Mouse (Mus musculus) neural tube, embryonic 12.5 days (tissue): Measurements from ENCODE around the gene Hip1. TPM values are rescaled to one million over a fixed set of nuclear protein-coding genes. Genes with fewer than 3 reads are reported as not detected.
A peak's percentile ranks its signal among the peaks of the same experiment; 100 is the strongest.

ENCODE experiments used
- ATAC-seq: fragments of 200-750 bp; cut with Nextera tagmentation; 2 replicates; pipeline ENCODE4 v1.8.0; 2017; ENCODE audit warnings: low read depth, mild to moderate bottlenecking, moderate TSS enrichment, moderate library complexity; ENCODE audit not compliant: low FRiP score
- H3K27ac ChIP-seq: fragments of 300-500 bp; sonication (generic); 2 replicates; pipeline ENCODE4 v1.5.1; 2016
- H3K27me3 ChIP-seq: fragments of 300-500 bp; sonication (generic); replicated peaks from 2 replicates; pipeline ENCODE4 v1.6.1; 2016; ENCODE audit warnings: mild to moderate bottlenecking
- H3K36me3 ChIP-seq: fragments of 300-500 bp; sonication (generic); 2 replicates; pipeline ENCODE4 v1.6.1; 2016; ENCODE audit warnings: mild to moderate bottlenecking
- H3K4me1 ChIP-seq: fragments of 300-500 bp; sonication (generic); 2 replicates; pipeline ENCODE4 v1.6.1; 2016
- H3K4me2 ChIP-seq: fragments of 300-500 bp; sonication (generic); replicated peaks from 2 replicates; pipeline ENCODE4 v1.6.1; 2016; ENCODE audit warnings: mild to moderate bottlenecking
- H3K4me3 ChIP-seq: fragments of 300-500 bp; sonication (generic); 2 replicates; pipeline ENCODE4 v1.5.1; 2016
- H3K9ac ChIP-seq: fragments of 300-500 bp; sonication (generic); 2 replicates; pipeline ENCODE4 v1.6.1; 2016; ENCODE audit warnings: mild to moderate bottlenecking
- H3K9me3 ChIP-seq: fragments of 300-500 bp; sonication (generic); 2 replicates; pipeline ENCODE4 v1.6.1; 2016; ENCODE audit warnings: mild to moderate bottlenecking
- WGBS: fragments of 180-500 bp; shearing (Covaris S2); methylation state at CpG from one replicate; pipeline ENCODE4 v1.1.7; 2016; 5-methylcytosine and 5-hydroxymethylcytosine counted together
- polyA plus RNA-seq: library from polyadenylated mRNA; unstranded; fragments of >200 nt; fragmentation: Nextera tagmentation; extraction: Ambion mirVana; gene quantifications from 2 replicates; pipeline ENCODE4 v1.2.1, GENCODE M21; 2016

Hip1 gene
- polyA plus RNA-seq, 1 experiment from 2014 or later, result 60.0 TPM

GRCm38 (mm10) chr5:135502931-135503330, 42.0 kb downstream of the Hip1 start:
- peaks cover 16% of the 10 kb centered on the region; the same call in 1 of the 2 replicates for H3K4me1 ChIP-seq
- no peaks in the 10 kb centered on the region for H3K36me3 ChIP-seq
- no peak overlapping the region for H3K4me2 ChIP-seq
- WGBS, result 80% methylated on average over 7 of the region's 7 CpGs
- H3K4me3 ChIP-seq, result no peak overlapping the region
- H3K9me3 ChIP-seq, result peaks cover 4% of the 10 kb centered on the region; the same call in 1 of the 2 replicates
- ATAC-seq, result no peak
- H3K9ac ChIP-seq, result no peak overlapping the region
- H3K27me3 ChIP-seq, result no peaks in the 10 kb centered on the region
- no peak overlapping the region for H3K27ac ChIP-seq

DNA sequence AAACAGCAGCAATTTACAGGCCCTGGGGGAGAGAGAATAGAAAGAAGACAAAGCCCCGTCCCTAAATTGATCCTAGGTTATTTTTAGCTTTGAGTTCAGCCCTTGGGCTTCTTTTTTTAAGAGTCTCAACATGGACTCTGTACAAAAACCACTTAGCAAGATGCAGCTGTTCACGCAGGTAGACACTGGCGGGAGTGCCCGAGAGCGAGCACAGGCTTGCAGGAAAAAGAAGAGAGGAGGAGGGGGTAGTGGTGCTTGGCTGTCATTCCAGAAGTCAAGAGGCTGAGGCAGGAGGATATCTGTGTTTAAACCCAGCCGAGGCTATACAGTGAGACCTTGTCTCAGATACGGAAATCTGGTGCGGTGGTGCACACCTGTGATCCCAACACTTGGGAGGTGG, 42.9 kb downstream of the Hip1 start:
- H3K27me3 ChIP-seq, result no peaks in the 10 kb centered on the region
- no peak for ATAC-seq
- H3K9ac ChIP-seq, result no peak overlapping the region
- H3K4me1 ChIP-seq, result peaks cover 11% of the 10 kb centered on the region; the same call in 1 of the 2 replicates
- peaks cover 4% of the 10 kb centered on the region; the same call in 1 of the 2 replicates for H3K9me3 ChIP-seq
- no peak overlapping the region for H3K4me3 ChIP-seq
- no peaks in the 10 kb centered on the region for H3K36me3 ChIP-seq
- H3K4me2 ChIP-seq, result no peak overlapping the region
- no peak overlapping the region for H3K27ac ChIP-seq
- WGBS, result 71% methylated on average over 8 of the region's 8 CpGs

- ATAC-seq, result no peak
- Histone ChIP-seq H3K9me3 (peaks cover 3% of the 10 kb centered on the region; the same call in 1 of the 2 replicates), H3K9ac (no peak overlapping the region), H3K27ac (no peak overlapping the region), H3K27me3 (no peaks in the 10 kb centered on the region), H3K4me2 (no peak overlapping the region), H3K4me3 (no peak overlapping the region), H3K36me3 (no peaks in the 10 kb centered on the region), H3K4me1 (peaks cover 11% of the 10 kb centered on the region; the same call in 1 of the 2 replicates)
- 63% methylated on average over 3 of the region's 3 CpGs for WGBS
These were observed 46.0 kb downstream of the Hip1 start for GRCm38 (mm10) chr5:135498914-135499313.

GRCm38 (mm10) chr5:135497347-135497955, 47.5 kb downstream of the Hip1 start:
- Histone ChIP-seq H3K27me3 (no peaks in the 10 kb centered on the region), H3K36me3 (no peaks in the 10 kb centered on the region), H3K9me3 (peaks cover 3% of the 10 kb centered on the region; the same call in 1 of the 2 replicates), H3K9ac (no peak overlapping the region), H3K4me2 (no peak overlapping the region), H3K4me1 (peaks cover 11% of the 10 kb centered on the region; the same call in 1 of the 2 replicates), H3K27ac (no peak overlapping the region), H3K4me3 (no peak overlapping the region)
- ATAC-seq, result no peak
- 66% methylated on average over 6 of the region's 6 CpGs for WGBS

DNA sequence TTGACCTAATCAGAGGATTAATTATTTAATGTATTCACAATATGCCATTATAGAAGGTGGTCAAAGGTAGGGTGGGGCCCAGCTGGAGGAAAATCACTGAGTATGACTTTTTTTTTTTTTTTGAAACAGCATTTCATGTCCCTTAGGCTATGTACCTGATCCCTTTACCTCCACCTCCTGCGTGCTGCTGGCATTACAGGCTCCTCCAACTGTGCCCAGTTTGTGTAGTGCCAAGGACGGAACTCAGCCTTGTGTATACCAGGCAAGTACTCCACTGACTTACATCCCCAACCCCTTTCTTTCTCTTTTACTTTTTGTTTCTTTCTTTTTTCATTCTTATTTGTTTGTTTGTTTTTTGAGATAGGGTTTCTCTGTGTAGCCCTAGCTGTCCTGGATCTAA, 48.4 kb downstream of the Hip1 start:
- no peaks in the 10 kb centered on the region for H3K36me3 ChIP-seq
- 94% methylated on average over 2 of the region's 2 CpGs for WGBS

DNA sequence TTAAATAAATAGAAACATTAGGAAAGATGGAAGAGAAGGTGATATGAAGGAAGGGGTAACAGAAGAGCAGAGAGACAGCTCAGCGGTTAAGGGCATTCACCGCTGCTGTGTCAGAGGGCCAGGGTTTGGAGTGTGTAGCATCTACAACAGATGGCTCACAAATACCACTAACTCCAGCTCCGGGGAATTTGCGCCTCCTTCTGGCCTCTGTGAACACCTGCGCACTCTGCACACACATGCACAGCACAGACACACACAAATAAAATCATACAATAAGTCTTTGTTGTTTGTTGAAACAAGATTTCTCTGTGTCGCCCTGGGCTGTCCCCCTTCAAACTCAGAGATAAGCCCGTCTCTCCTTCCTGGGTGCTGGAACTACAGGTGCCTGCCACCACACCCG, 49.4 kb downstream of the Hip1 start:
- H3K4me3 ChIP-seq, result no peak overlapping the region
- no peak for ATAC-seq
- no peaks in the 10 kb centered on the region for H3K4me1 ChIP-seq
- no peaks in the 10 kb centered on the region for H3K27me3 ChIP-seq
- H3K36me3 ChIP-seq, result no peaks in the 10 kb centered on the region
- no peak overlapping the region for H3K27ac ChIP-seq
- H3K4me2 ChIP-seq, result no peak overlapping the region
- H3K9me3 ChIP-seq, result peaks cover 3% of the 10 kb centered on the region; the same call in 1 of the 2 replicates
- no peak overlapping the region for H3K9ac ChIP-seq
- WGBS, result 94% methylated on average over 8 of the region's 8 CpGs

More for the DNA sequence above, 48.4 kb downstream of the Hip1 start:
- ATAC-seq, result no peak
- Histone ChIP-seq H3K4me1 (0 out of 2 replicates have a peak, but pooled peaks cover 5% of the 10 kb centered on the region), H3K27ac (no peak overlapping the region), H3K4me2 (no peak overlapping the region), H3K27me3 (no peaks in the 10 kb centered on the region), H3K9me3 (peaks cover 3% of the 10 kb centered on the region; the same call in 1 of the 2 replicates), H3K9ac (no peak overlapping the region), H3K4me3 (no peak overlapping the region)

- Histone ChIP-seq H3K27ac (no peak overlapping the region), H3K9ac (no peak overlapping the region), H3K36me3 (no peaks in the 10 kb centered on the region), H3K4me1 (peaks cover 7% of the 10 kb centered on the region; the same call in 1 of the 2 replicates), H3K4me3 (no peak overlapping the region), H3K27me3 (no peaks in the 10 kb centered on the region), H3K4me2 (no peak overlapping the region), H3K9me3 (peaks cover 3% of the 10 kb centered on the region; the same call in 1 of the 2 replicates)
- WGBS, result 88% methylated on average over 13 of the region's 13 CpGs
- no peak for ATAC-seq
These were observed 50.6 kb downstream of the Hip1 start for GRCm38 (mm10) chr5:135494183-135494910.

- 83% methylated on average over 3 of the region's 3 CpGs for WGBS
- Histone ChIP-seq H3K27me3 (no peaks in the 10 kb centered on the region), H3K27ac (no peak overlapping the region), H3K9me3 (peaks cover 3% of the 10 kb centered on the region; the same call in 1 of the 2 replicates), H3K4me2 (no peak overlapping the region), H3K9ac (no peak overlapping the region), H3K4me3 (no peak overlapping the region), H3K4me1 (peaks cover 14% of the 10 kb centered on the region), H3K36me3 (no peaks in the 10 kb centered on the region)
- no peak for ATAC-seq
These were observed 51.8 kb downstream of the Hip1 start for GRCm38 (mm10) chr5:135493095-135493494.

DNA sequence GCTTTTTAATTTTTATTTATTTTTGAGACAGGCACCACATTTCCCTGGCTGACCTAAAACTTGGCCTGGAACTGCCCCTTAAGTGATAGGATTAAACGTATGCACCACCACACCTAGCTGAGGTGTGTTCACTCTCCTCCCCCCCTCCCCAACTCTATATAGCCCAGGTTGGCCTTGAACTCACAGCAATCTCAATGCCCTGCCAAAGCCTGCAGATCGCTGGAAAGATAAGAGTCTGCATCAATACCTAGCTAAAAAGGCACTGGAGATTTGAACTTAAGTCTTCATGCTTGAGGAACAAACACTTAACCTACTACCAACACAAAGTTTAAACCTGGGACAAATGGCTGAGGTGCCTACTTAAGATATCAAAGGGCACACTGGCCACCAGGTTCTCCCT, 52.8 kb downstream of the Hip1 start:
- ATAC-seq, result no peak
- Histone ChIP-seq H3K4me1 (peaks cover 24% of the 10 kb centered on the region), H3K27me3 (no peaks in the 10 kb centered on the region), H3K27ac (no peak overlapping the region), H3K9me3 (peaks cover 3% of the 10 kb centered on the region; the same call in 1 of the 2 replicates), H3K36me3 (no peaks in the 10 kb centered on the region), H3K4me2 (no peak overlapping the region), H3K4me3 (no peak overlapping the region), H3K9ac (no peak overlapping the region)
- WGBS, result 88% methylated on average over 2 of the region's 2 CpGs

DNA sequence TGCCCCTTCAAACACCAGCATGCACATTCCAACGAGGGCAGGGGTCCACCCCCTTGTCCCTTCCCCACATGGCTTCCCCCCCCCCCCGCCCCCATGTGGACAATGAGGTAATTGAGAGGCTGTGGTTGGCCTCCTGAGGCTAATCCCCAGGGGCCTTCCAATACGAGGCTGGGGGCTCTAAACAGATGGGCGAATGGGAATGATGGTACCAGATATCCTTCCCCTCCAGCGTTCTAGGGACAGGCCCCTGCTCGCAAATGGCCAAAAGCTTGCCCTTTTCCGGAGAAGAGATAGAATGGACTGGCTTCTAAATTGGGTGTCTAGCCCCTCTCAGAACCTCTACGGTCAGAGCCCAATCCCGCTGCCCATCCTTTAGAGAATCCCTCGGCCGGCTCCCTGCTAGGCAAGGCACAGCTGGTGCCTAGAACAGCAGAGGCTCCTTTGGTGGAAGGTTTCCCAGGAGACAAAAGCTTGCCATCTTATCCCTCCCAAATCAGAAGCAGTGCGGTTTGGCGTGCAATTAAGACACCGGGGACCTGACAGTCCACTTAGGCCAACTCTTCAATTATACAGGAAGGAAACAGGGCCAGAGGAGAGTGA, 55.1 kb downstream of the Hip1 start:
- Histone ChIP-seq H3K9ac (peak overlapping the region; percentile 70), H3K4me3 (peak overlapping the region; percentile 68), H3K4me1 (peaks cover 39% of the 10 kb centered on the region), H3K27ac (peak overlapping the region; percentile 86), H3K36me3 (0 out of 2 replicates have a peak, but pooled peaks cover 2% of the 10 kb centered on the region), H3K27me3 (no peaks in the 10 kb centered on the region), H3K4me2 (peak overlapping the region; percentile 83), H3K9me3 (peaks cover 3% of the 10 kb centered on the region; the same call in 1 of the 2 replicates)
- peak; percentile 72 for ATAC-seq
- WGBS, result under 1% methylated on average over 14 of the region's 14 CpGs

DNA sequence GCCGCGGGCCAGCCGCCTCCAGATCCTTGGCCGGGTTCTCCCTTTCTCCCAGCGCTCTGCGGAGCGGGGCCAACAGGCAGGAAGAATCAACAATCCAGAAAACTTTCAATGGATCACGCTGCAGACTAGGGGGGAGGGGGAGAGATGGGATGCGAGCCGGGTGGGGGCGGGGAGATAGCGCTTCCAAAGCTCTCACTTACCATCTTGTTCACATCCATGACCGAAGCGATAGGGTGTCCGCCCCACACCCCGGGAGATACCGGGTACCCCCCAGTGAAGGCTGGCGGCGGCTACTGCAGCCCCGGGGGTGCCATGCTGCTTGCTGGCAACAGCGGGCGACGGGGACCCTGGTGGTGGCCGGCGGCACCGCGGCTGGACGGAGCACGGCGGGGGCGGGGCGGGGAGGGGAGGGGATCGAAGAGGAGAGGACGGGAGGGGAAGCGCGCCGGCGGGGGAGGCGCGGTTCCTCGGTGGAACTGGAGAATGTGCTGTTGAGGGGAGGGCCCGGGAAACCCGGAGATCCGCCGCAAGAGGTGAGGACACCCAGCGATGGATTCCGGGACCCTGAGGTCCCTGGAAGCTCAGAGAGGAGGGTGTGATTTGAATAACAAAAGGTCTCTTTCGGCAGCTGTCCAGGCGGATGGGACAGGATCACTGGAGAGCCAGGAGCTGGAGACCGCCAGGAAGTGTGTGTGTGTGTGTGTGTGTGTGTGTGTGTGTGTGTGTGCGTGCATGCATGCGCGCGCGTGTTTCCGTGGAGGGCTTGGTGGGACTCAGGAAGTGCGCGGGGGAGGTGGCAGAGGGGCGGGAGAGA, 55.8 kb downstream of the Hip1 start:
- no peaks in the 10 kb centered on the region for H3K27me3 ChIP-seq
- peak overlapping the region; percentile 68 for H3K4me3 ChIP-seq
- peaks cover 2% of the 10 kb centered on the region; the same call in 1 of the 2 replicates for H3K36me3 ChIP-seq
- H3K4me1 ChIP-seq, result peaks cover 39% of the 10 kb centered on the region
- WGBS, result 1% methylated on average over 54 of the region's 59 CpGs
- H3K9me3 ChIP-seq, result peaks cover 6% of the 10 kb centered on the region; the same call in 1 of the 2 replicates
- peak; percentile 83 for ATAC-seq
- H3K4me2 ChIP-seq, result peak overlapping the region; percentile 83
- H3K9ac ChIP-seq, result peak overlapping the region; percentile 70
- H3K27ac ChIP-seq, result peak overlapping the region; percentile 86
